Mouse (Mus musculus): ENCODE results near the gene Hdhd3. TPM values are rescaled to one million over a fixed set of nuclear protein-coding genes. Genes with fewer than 3 reads are reported as not detected.

Gene Hdhd3
- polyA plus RNA-seq, 1 experiment: 63.6 TPM

DNA sequence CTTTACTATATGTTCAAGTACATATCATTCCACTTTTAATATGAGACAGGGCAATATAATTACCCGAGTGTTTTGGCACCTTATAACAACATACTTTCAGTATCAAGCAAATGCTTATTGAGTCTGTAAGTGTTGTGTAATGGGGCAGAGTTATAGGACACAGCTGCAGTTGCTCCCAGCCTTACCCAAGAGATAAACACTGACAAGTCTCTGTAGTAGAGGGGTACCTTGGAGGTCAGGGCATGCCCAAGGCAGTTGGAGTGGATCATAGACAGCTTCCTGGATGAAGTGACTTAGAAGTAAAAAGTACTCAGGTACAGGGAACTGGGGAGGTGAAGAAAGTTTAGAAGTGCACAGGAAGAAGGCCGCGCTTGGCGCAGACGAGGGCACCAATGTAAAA is 16.1 kb downstream of the Hdhd3 start:
- Histone ChIP-seq H3K27ac (ENCODE audit: insufficient read depth, low read depth, low read length) (no peak overlapping the region), H3K4me1 (ENCODE audit: control insufficient read depth, insufficient read depth, insufficient read length, low read length) (peaks cover 10% of the 10 kb centered on the region; the same call in 1 of the 2 replicates), H3K36me3 (ENCODE audit: control insufficient read depth, insufficient read depth, low read length) (peaks cover 30% of the 10 kb centered on the region), H3K4me3 (ENCODE audit: low read depth, low read length) (no peak overlapping the region), H3K27me3 (ENCODE audit: control insufficient read depth, insufficient read depth, low read length) (no peaks in the 10 kb centered on the region)
- TF ChIP-seq POLR2A (IDR thresholded peaks at IDR 0.05; ENCODE audit: low read depth, low read length) (no peak), CTCF (IDR thresholded peaks at IDR 0.05; ENCODE audit: extremely low read depth, insufficient read length, insufficient replicate concordance, low read depth, low read length) (no peak)
- 86% methylated on average over 5 of the region's 5 CpGs for WGBS

DNA sequence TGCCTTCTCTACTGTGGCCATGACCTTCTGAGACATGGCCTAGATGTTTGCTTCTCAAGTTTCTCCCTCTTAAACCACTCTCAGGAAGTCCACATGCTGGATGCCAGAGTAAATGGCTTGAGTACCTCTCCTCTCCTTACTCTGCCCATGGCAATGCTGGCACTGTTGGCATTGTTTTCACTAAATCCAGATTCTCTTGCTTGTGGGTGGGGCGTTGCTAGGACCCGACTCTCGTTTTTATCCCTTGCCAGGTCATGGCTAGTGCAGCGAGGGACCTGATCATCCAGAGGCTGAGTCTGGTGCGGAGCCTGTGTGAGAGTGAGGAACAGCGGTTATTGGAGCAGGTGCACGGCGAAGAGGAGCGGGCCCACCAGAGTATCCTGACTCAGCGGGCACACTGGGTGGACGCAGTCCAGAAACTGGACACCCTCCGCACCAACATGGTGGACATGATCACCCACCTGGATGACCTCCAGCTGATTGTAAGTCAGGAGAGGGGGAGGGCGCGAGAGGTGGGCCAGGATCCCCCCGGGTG is 17.0 kb downstream of the Hdhd3 start:
- 92% methylated on average over 15 of the region's 15 CpGs for WGBS
- no peaks in the 10 kb centered on the region for H3K27me3 ChIP-seq (ENCODE audit: control insufficient read depth, insufficient read depth, low read length)
- H3K4me3 ChIP-seq (ENCODE audit: low read depth, low read length): no peak overlapping the region
- TF ChIP-seq POLR2A (IDR thresholded peaks at IDR 0.05; ENCODE audit: low read depth, low read length) (no peak), CTCF (IDR thresholded peaks at IDR 0.05; ENCODE audit: extremely low read depth, insufficient read length, insufficient replicate concordance, low read depth, low read length) (no peak)
- peaks cover 28% of the 10 kb centered on the region for H3K36me3 ChIP-seq (ENCODE audit: control insufficient read depth, insufficient read depth, low read length)
- peaks cover 10% of the 10 kb centered on the region; the same call in 1 of the 2 replicates for H3K4me1 ChIP-seq (ENCODE audit: control insufficient read depth, insufficient read depth, insufficient read length, low read length)
- H3K27ac ChIP-seq (ENCODE audit: insufficient read depth, low read depth, low read length): no peak overlapping the region

DNA sequence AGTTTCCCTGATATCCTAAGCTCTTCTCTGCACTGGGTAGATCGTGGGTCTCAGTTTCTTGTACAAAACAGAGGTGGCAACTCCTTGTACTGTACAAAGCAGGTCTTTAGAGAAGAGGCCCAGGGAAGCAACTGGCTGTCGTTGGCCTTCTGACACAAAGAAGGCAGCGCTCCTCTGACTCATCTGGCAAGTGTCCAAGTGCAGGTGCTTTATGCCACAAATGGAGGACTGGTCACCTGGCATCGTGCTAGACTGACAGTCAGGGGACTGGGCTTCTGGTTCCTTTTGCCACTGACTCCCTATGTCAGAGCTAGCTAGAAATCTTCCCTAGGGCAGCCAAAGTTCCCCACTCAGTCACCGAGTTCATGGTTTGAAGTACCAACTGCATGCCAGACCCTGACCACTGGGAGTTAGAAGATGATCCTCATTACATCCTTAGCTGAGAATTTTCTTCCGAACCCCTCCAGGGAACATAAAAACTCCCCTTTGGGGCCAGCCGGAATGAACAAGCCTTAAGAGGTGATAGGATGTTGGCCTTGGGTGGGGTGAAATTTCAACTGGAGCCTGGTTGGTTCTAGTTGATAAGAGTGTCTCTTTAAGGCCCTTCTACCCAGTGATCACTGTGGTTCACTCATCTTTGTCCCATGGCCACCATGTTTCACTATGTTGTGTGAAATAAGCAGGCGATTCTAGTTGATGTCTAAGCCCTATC is 17.7 kb downstream of the Hdhd3 start:
- Histone ChIP-seq H3K27ac (ENCODE audit: insufficient read depth, low read depth, low read length) (peak overlapping the region; percentile 61), H3K4me1 (ENCODE audit: control insufficient read depth, insufficient read depth, insufficient read length, low read length) (peaks cover 12% of the 10 kb centered on the region; the same call in 1 of the 2 replicates), H3K27me3 (ENCODE audit: control insufficient read depth, insufficient read depth, low read length) (no peaks in the 10 kb centered on the region), H3K36me3 (ENCODE audit: control insufficient read depth, insufficient read depth, low read length) (peaks cover 26% of the 10 kb centered on the region), H3K4me3 (ENCODE audit: low read depth, low read length) (no peak overlapping the region)
- TF ChIP-seq CTCF (IDR thresholded peaks at IDR 0.05; ENCODE audit: extremely low read depth, insufficient read length, insufficient replicate concordance, low read depth, low read length) (no peak), POLR2A (IDR thresholded peaks at IDR 0.05; ENCODE audit: low read depth, low read length) (no peak)
- 48% methylated on average over 8 of the region's 8 CpGs for WGBS

DNA sequence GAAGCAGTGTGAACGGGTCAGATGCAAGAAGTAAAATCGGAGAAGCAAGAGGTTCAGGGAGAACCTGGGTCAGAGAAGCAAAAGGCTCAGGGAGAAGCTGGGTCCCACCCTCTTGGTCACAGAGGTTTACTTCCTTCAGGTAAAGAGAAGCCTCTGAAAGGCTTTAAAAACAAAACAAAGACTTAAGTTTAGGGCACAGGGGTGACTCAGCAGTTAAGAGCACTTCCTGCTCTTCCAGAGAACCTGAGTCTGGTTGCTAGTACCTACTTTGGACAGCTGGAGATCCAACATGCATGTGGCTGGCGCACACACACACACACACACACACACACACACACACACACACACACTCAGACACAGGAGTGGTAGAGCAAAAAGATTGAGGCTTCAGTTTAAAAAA is 18.3 kb downstream of the Hdhd3 start:
- no peak overlapping the region for H3K4me3 ChIP-seq (ENCODE audit: low read depth, low read length)
- WGBS: 44% methylated on average over 3 of the region's 3 CpGs
- peak overlapping the region; percentile 61 for H3K27ac ChIP-seq (ENCODE audit: insufficient read depth, low read depth, low read length)
- H3K4me1 ChIP-seq (ENCODE audit: control insufficient read depth, insufficient read depth, insufficient read length, low read length): peaks cover 12% of the 10 kb centered on the region; the same call in 1 of the 2 replicates
- H3K36me3 ChIP-seq (ENCODE audit: control insufficient read depth, insufficient read depth, low read length): peaks cover 24% of the 10 kb centered on the region
- TF ChIP-seq CTCF (IDR thresholded peaks at IDR 0.05; ENCODE audit: extremely low read depth, insufficient read length, insufficient replicate concordance, low read depth, low read length) (no peak), POLR2A (IDR thresholded peaks at IDR 0.05; ENCODE audit: low read depth, low read length) (no peak)
- H3K27me3 ChIP-seq (ENCODE audit: control insufficient read depth, insufficient read depth, low read length): no peaks in the 10 kb centered on the region

DNA sequence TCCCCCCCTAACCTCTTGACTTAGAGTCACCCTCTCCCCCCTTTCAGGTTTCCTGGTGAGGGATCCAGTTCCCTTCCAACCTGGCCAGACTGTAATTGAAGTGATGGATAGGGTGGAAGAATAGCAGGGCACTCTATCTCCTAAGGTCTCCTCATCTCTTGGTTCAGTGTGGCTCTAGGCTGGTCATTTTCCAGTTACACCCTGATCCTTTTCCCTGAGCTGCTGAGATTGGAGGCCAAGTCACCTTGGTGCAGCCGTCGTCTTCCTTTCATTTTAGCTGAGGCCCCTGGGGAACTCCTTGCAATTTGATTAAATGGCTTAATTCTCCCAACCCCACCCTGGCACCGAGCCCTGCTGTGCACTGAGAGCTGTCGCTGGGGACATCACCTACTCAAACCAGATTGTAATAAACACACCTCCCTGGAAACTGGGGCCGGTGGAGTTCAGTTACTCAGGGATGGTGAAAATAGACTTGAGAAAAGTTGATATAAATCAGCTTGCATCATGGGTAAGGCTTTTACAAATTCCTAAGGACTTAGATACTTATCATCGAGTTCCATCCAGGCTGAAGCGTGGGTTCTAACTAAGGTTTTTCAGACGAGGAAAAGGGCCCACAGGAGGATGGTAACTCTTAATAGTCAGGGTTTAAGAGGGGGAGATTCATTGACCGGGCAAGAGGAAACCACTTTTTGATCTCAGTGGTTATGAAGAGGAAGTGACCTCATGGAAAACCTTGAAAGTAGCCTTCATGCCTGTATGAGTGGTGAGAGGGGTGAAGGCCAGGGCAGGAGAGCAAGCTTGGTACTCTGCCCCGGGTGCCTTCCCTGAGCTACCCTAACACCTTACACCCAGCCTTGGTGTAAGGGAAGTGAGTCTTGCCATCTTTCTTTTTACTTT is 22.3 kb downstream of the Hdhd3 start:
- H3K4me1 ChIP-seq (ENCODE audit: control insufficient read depth, insufficient read depth, insufficient read length, low read length): peaks cover 14% of the 10 kb centered on the region; the same call in 1 of the 2 replicates
- no peaks in the 10 kb centered on the region for H3K27me3 ChIP-seq (ENCODE audit: control insufficient read depth, insufficient read depth, low read length)
- peak overlapping the region; percentile 52 for H3K4me3 ChIP-seq (ENCODE audit: low read depth, low read length)
- WGBS: 10% methylated on average over 10 of the region's 10 CpGs
- H3K36me3 ChIP-seq (ENCODE audit: control insufficient read depth, insufficient read depth, low read length): peaks cover 6% of the 10 kb centered on the region; the same call in 1 of the 2 replicates
- TF ChIP-seq POLR2A (IDR thresholded peaks at IDR 0.05; ENCODE audit: low read depth, low read length): no peak
- no peak for TF ChIP-seq CTCF (IDR thresholded peaks at IDR 0.05; ENCODE audit: extremely low read depth, insufficient read length, insufficient replicate concordance, low read depth, low read length)
- H3K27ac ChIP-seq (ENCODE audit: insufficient read depth, low read depth, low read length): peak overlapping the region; percentile 28

DNA sequence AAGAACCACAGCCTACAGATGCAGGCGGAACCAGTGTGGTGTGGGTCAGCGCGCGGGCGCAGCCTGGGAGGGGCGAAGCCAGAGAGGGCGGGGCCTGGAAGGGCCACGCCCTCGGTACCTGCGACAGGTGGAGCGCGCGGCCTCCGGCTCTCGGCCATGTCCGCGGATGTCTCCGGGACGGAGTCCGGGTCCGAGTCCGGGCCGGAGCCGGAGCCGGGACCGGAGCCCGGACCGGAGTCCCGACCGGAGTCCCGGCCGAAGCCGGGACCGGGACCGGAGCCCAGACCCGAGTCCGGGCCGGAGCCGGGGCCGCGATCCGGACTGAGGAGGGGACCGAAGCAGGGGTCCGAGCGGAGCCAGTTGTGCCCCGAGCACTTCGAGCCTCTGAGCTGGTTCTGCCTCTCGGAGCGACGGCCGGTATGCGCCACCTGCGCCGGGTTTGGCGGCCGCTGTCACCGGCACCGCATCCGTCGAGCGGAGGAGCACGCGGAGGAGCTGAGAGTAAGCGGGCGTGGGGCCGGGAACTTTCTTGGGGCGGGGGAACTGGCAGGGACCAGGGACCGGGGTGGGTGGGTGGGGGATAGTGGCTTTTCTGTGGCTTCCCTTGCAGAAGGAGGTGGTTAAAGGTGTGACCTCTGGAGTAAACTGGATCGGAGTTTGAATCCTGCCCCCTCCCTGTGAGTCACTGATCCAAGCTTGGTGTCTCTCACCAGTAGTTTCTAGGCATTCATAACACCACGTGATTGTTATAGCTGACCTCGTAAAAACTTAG is 23.1 kb downstream of the Hdhd3 start, which contains the start of gene Bspry:
Gene Bspry (plus strand): TSS at position 117 of the 772 bp plus-strand sequence.
- TF ChIP-seq POLR2A (IDR thresholded peaks at IDR 0.05; ENCODE audit: low read depth, low read length): peak; percentile 35; the same call in 1 of the 2 replicates
- no peak for TF ChIP-seq CTCF (IDR thresholded peaks at IDR 0.05; ENCODE audit: extremely low read depth, insufficient read length, insufficient replicate concordance, low read depth, low read length)
- H3K36me3 ChIP-seq (ENCODE audit: control insufficient read depth, insufficient read depth, low read length): peaks cover 6% of the 10 kb centered on the region; the same call in 1 of the 2 replicates
- peak within 1 kb of the TSS; percentile 70 for H3K4me3 ChIP-seq (ENCODE audit: low read depth, low read length)
- under 1% methylated on average over 71 of the region's 71 CpGs for WGBS
- H3K4me1 ChIP-seq (ENCODE audit: control insufficient read depth, insufficient read depth, insufficient read length, low read length): peaks cover 15% of the 10 kb centered on the region; the same call in 1 of the 2 replicates
- H3K27ac ChIP-seq (ENCODE audit: insufficient read depth, low read depth, low read length): peak within 1 kb of the TSS; percentile 51
- H3K27me3 ChIP-seq (ENCODE audit: control insufficient read depth, insufficient read depth, low read length): no peaks in the 10 kb centered on the region

All from small intestine, adult 2 months (tissue).